Mouse (Mus musculus) gastrocnemius, postnatal 14 days (tissue): ENCODE data around the gene Cpne5. TPM values are rescaled to one million over a fixed set of nuclear protein-coding genes. Genes with fewer than 3 reads are reported as not detected.

Source experiments
- DNase-seq: peaks from one replicate; pipeline ENCODE4 v3.0.0; 2021; ENCODE audit warnings: mixed read lengths
- intact Hi-C: fragments of 180-260 bp; cut with DNase I; formaldehyde crosslinking; loops from one replicate; pipeline ENCODE4 v1.15.1; 2025; ENCODE audit warnings: low total_unique reads
- total RNA-seq, 2 experiments: library from RNA; stranded (reverse); gene quantifications; 2 replicates each; pipeline ENCODE4 v1.2.3; 2021

Gene Cpne5
- total RNA-seq, 2 experiments from 2014 or later, result 0.07 to 0.39 TPM

- no peak for DNase-seq
- intact Hi-C loops, result no loop called here
Observed at GRCm38 (mm10) chr17:29156396-29156795, 81.6 kb downstream of the Cpne5 start.

DNA sequence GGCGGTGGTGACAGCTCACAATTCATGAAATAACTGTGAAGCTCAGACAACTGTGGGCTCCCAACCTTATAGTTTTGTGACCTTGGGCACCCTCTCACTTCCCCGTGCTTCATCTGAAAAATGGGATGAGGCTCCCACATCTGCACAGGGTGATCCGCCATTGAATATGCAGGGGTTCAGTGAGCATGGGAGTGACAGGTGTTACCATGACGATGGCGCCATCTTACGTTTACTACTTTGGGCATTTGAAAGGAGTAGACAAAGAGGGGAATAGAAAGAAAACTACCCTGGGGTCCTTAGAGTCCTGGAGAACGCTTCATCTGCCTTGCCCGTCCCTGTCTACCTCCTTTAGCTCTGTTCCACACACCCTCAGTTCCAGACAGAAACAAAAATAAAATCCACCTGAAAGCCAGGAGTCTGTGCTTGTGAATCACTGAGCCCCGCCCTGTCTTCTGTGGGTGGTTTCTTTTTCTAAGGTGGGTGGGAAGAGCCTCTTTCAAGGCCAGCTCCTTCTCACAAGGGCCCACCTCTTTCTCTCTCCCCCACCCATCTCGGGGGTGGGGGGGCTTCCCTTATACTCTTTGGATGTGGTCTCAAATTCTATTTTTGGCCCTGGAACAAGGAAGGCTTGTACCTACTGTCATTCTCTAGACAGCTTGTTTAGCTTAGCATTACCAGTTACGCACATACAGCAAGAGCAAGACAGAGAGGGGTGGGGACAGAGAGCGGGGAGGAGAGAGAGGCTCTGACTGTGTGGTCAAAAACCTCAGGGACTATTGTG is 82.4 kb downstream of the Cpne5 start:
- intact Hi-C loops, result no loop called here
- no peak for DNase-seq

GRCm38 (mm10) chr17:29154247-29154646 is 83.7 kb downstream of the Cpne5 start:
- intact Hi-C loops, result loop anchor here (5.0 kb wide), 1 partner anchor 42 kb away; the partner anchor contains the start of gene Rab44
- no peak for DNase-seq

DNA sequence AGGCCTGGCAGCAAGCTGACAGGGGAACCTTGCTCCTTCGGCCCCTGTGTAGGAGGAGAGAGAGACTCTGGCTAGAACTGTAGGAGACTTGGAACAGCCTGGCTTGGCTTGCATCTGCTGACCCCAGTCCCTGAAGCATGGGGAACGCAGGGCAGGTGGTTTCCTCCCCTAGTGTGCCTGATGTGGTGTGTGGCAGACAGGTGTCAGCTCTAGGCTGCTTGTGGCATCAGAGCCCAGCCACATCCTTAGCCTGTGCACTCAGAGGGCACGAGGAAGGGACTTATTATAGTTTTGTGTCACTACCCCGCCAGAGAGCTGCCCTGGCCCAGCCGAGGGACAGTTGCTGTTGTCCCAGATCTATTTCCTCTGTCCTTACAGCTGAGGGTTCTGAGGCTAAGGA is 85.4 kb downstream of the Cpne5 start:
- intact Hi-C loops, result loop anchor here (5.0 kb wide), 1 partner anchor 40 kb away; the partner anchor contains the start of gene Rab44
- DNase-seq, result no peak

GRCm38 (mm10) chr17:29149766-29150165 is 88.2 kb downstream of the Cpne5 start:
- DNase-seq, result no peak
- intact Hi-C loops, result loop anchor here (5.0 kb wide), 1 partner anchor 37 kb away; the partner anchor contains the start of gene Rab44

- intact Hi-C loops, result no loop called here
- DNase-seq, result no peak
Observed at GRCm38 (mm10) chr17:29147773-29148172, 90.2 kb downstream of the Cpne5 start.

DNA sequence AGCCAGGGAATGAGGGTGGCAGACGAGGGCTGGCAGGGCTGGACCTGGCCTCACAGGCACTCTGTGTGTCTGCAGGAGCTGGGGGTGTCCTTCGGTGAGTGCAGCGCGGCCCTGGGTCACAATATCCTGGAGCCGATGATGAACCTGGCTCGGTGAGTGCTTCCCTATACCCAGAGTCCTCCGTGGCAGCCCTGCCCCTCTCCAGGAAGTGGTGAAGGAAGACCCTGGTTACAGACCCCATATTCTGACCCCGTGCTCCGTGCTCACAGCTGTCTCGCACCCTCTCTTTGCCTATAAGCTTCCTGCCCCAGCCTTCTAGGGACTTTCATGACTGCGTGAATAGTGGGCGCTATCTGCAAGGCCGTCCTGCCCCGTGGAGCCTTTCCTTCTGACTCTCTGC is 90.7 kb downstream of the Cpne5 start:
- DNase-seq, result no peak

GRCm38 (mm10) chr17:29145101-29145500 is 92.9 kb downstream of the Cpne5 start:
- intact Hi-C loops, result no loop called here
- DNase-seq, result no peak

More for the DNA sequence above, 90.7 kb downstream of the Cpne5 start:
- intact Hi-C loops, result no loop called here

DNA sequence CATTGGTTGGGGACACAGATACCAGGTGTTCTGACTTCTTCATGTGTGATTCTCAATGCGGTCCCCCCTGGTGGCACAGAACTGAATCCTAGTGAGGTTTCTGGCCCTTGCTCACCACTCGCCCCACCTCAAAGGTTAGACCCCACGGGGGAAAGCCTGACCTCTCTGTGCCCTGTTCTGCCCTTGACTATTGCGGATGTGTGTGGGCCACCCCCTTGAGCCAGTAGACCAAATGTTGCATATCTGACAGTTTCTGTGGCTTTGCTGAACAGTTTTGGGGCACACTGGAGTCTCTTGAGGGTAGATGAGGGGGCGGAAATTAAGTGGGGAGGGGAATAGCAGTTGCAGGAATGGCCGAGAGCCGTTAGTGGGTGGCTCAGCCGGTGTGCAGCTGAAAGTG is 94.7 kb downstream of the Cpne5 start:
- intact Hi-C loops, result no loop called here
- DNase-seq, result no peak

DNA sequence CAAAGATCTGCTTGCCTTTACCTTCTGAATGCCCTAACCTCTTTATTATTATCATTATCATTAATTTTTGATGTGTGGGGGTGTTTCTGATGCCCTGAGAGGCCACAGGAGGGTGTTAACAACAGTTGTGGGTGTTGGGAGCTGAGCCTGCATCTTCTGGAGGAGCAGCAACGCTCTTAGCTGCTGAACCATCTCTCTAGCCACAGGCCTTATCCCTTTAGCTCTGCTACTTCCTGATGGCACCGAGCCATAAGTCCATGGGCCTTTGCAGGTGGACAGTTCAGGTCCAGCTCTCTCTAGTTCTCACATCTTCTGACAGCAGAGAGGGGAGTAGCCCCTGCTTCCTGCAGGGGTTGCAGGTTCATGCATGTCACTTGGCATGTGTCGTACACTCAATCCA is 96.4 kb downstream of the Cpne5 start:
- intact Hi-C loops, result no loop called here
- no peak for DNase-seq

- intact Hi-C loops, result no loop called here
Observed at GRCm38 (mm10) chr17:29137906-29138305, 100.1 kb downstream of the Cpne5 start.

DNA sequence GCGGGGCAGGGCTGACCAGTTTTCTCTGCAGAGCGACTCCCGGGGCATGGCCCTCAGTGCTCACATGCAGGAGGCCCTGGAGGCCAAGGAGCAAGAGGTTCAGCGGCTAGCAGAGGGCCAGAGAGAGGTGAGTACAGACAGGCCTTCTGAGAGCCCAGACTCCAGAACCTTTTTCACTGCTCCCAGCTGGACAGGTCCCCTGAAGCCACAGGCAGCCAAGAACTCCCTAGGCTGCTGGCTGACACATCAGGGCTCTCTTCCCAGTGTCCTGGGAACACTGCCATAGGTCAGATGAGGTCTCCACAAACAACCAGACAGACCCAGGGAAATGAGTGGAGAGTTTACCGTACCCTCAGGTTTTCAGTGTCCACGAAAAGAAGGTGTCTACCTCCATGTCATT is 101.7 kb downstream of the Cpne5 start:
- intact Hi-C loops, result no loop called here
- peak; percentile 87 for DNase-seq

More at GRCm38 (mm10) chr17:29137906-29138305, 100.1 kb downstream of the Cpne5 start:
- no peak for DNase-seq

DNA sequence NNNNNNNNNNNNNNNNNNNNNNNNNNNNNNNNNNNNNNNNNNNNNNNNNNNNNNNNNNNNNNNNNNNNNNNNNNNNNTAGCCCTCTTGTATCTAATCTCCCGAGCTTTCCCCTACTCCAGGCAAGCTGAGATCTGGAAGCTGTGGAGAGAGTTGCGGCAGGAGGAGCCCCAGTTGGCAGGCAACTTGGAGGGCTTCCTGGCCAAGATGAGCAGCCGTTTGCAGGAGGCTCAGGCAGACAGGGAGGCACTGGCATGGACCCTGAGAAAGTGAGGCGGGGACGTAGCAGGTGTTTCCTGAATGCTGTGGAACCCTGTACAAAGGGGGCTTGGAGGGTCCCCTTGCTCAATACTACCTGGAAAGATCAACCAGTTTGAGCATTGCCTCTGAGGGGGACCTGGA is 102.9 kb downstream of the Cpne5 start:
- no peak for DNase-seq
- intact Hi-C loops, result no loop called here

GRCm38 (mm10) chr17:29129341-29129740 is 108.6 kb downstream of the Cpne5 start:
- DNase-seq, result no peak
- intact Hi-C loops, result no loop called here

DNA sequence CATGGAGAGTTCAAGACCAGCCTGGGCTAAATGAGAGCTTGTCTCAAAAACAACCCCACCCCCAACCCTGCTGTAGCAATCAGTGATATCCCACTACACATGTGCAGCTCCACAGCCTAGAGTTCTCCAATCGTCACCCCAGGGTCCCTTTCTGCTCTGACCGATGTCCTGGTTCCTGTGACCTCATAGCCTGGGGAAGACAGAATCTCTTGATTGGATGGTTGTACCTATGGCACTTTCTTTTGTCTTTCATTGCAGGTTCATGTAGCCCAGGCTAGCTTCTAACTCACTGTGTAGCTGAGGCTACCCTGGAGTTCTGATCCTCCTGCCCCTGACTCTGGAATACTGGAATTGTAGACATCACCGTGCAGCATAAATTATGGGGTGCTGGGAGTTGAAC is 111.4 kb downstream of the Cpne5 start:
- intact Hi-C loops, result no loop called here

DNA sequence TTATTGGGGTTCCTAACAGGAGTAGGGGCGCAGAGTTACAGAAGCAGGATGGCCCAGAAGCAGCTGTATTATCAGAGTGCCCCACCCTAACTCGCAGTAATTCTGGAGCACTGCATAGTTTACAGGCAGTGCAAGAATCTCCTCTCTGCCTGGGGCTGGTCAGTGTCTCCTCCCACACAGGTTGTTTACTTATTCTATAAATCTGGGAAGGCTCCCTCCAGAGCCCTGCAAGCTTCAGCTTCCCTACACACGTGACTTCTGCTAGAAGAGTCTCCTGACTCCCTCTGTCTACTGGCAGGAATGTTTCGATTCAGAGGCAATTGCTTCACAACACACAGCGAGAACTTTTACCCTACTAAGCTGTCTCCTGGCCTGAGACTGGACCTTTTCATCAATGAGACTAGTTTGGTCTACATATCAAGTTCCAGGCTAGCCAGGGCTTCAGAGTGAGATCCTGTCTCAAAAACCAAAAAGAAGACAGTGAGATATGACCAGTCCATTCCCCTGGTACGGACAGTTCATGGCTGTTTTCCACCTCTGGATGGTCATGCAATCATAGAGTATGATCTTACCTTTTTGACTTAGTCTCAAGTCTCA is 114.3 kb downstream of the Cpne5 start:
- DNase-seq, result no peak
- intact Hi-C loops, result no loop called here

More for the DNA sequence above, 111.4 kb downstream of the Cpne5 start:
- DNase-seq, result no peak

DNA sequence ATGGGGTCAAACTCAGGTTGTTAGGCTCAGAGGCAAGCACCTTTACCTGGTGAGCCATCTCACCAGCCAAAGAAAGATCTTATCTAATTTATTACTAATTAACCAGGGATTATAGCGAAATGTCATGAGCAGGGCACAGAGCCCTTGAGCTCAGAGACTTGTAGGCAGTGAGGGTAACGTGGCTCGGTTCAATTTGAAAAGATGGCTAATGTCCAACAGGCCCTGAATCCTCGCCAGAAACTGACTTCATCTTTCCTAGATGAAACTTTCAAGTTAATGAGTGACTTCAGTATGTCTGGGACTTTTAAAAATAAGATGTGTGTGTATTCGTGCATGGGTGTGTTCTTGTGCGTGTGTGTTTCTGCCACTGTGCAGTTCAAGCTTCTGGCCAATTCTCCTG is 115.2 kb downstream of the Cpne5 start:
- DNase-seq, result no peak
- intact Hi-C loops, result no loop called here

- intact Hi-C loops, result no loop called here
- DNase-seq, result peak; percentile 41
Observed at GRCm38 (mm10) chr17:29120666-29121065, 117.3 kb downstream of the Cpne5 start.

DNA sequence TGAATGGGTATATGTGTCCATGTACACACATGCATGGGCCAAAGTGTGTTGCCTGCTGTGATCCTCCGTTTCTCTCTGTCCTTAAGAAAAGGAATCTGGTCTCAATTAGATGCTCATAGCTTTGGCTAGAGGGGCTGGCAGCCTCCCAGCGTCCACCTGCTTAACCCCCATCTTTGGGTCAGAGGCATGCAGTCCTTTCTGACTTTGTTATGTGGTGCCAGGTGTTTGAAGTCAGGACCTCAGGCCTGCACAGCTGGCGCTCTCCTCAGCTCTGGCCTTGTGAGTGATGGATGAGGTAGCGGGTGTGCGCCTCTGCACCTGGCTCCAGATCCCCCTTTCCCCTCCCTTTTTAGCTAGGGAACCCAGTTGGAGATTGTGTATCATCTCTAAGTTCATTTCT is 119.9 kb downstream of the Cpne5 start:
- intact Hi-C loops, result no loop called here
- DNase-seq, result peak; percentile 19

- intact Hi-C loops, result no loop called here
- DNase-seq, result no peak
Observed at GRCm38 (mm10) chr17:29117006-29117648, 120.8 kb downstream of the Cpne5 start.

- DNase-seq, result no peak
- intact Hi-C loops, result no loop called here
Observed at GRCm38 (mm10) chr17:29116023-29116422, 121.9 kb downstream of the Cpne5 start.
